Mouse (Mus musculus): Measurements from ENCODE around the gene Cct4.

Gene Cct4

GRCm38 (mm10) chr11:23047252-23047651, 56.9 kb downstream of the Cct4 start:
- peak in 1 of 2 experiments; percentile 13 for DNase-seq

- DNase-seq = peak in 1 of 2 experiments; percentile 14
These were observed 57.6 kb downstream of the Cct4 start for GRCm38 (mm10) chr11:23047663-23048582.

- DNase-seq = no peak
These were observed 59.3 kb downstream of the Cct4 start for GRCm38 (mm10) chr11:23049642-23050041.

GRCm38 (mm10) chr11:23052353-23052752, 62.0 kb downstream of the Cct4 start:
- DNase-seq = peak; percentile 7 to 25
